Mouse (Mus musculus): ENCODE data around the gene Rfx2. TPM values are rescaled to one million over a fixed set of nuclear protein-coding genes. Genes with fewer than 3 reads are reported as not detected.

Rfx2 gene
- polyA plus RNA-seq, 1 experiment from 2014 or later, result 2.9 TPM

GRCm38 (mm10) chr17:56767531-56768135 is 63.2 kb downstream of the Rfx2 start:
- DNase-seq (ENCODE audit: low spot score) (no peak), ATAC-seq (ENCODE audit: insufficient number of reproducible peaks, low FRiP score, low TSS enrichment, low read depth) (no peak)
- H3K36me3 ChIP-seq (ENCODE audit: control insufficient read depth, insufficient read depth, low read length), result peaks cover 30% of the 10 kb centered on the region
- H3K9me3 ChIP-seq (ENCODE audit: control insufficient read depth, low read length), result no peaks in the 10 kb centered on the region
- H3K27me3 ChIP-seq (ENCODE audit: control insufficient read depth, insufficient read depth, low read length), result no peaks in the 10 kb centered on the region
- 0 out of 2 replicates have a peak, but pooled peaks cover 5% of the 10 kb centered on the region for H3K4me1 ChIP-seq (ENCODE audit: control insufficient read depth, insufficient read depth, low read length)
- H3K4me2 ChIP-seq (ENCODE audit: low read depth, severe bottlenecking), result no peak overlapping the region
- no peak overlapping the region for H3K4me3 ChIP-seq (ENCODE audit: low read depth, low read length)
- 94% methylated on average over 29 of the region's 29 CpGs for WGBS
- no peak overlapping the region for H3K27ac ChIP-seq (replicated peaks; ENCODE audit: low read depth, low read length)
- no peak overlapping the region for H3K9ac ChIP-seq (ENCODE audit: low read length)

GRCm38 (mm10) chr17:56766631-56767405 is 64.0 kb downstream of the Rfx2 start:
- Histone ChIP-seq H3K4me1 (ENCODE audit: control insufficient read depth, insufficient read depth, low read length) (peaks cover 10% of the 10 kb centered on the region; the same call in 1 of the 2 replicates), H3K27me3 (ENCODE audit: control insufficient read depth, insufficient read depth, low read length) (no peaks in the 10 kb centered on the region), H3K4me2 (ENCODE audit: low read depth, severe bottlenecking) (no peak overlapping the region), H3K4me3 (ENCODE audit: low read depth, low read length) (no peak overlapping the region), H3K36me3 (ENCODE audit: control insufficient read depth, insufficient read depth, low read length) (peaks cover 30% of the 10 kb centered on the region), H3K9ac (ENCODE audit: low read length) (no peak overlapping the region), H3K9me3 (ENCODE audit: control insufficient read depth, low read length) (no peaks in the 10 kb centered on the region), H3K27ac (replicated peaks; ENCODE audit: low read depth, low read length) (no peak overlapping the region)
- WGBS, result 92% methylated on average over 27 of the region's 27 CpGs
- no peak for DNase-seq (ENCODE audit: low spot score)
- ATAC-seq (ENCODE audit: insufficient number of reproducible peaks, low FRiP score, low TSS enrichment, low read depth), result no peak

- H3K4me2 ChIP-seq (ENCODE audit: low read depth, severe bottlenecking), result peak overlapping the region; percentile 70
- peaks cover 24% of the 10 kb centered on the region for H3K36me3 ChIP-seq (ENCODE audit: control insufficient read depth, insufficient read depth, low read length)
- H3K9ac ChIP-seq (ENCODE audit: low read length), result peak overlapping the region; percentile 80; the same call in 1 of the 2 replicates
- 60% methylated on average over 12 of the region's 12 CpGs for WGBS
- H3K4me3 ChIP-seq (ENCODE audit: low read depth, low read length), result peak overlapping the region; percentile 68
- H3K27me3 ChIP-seq (ENCODE audit: control insufficient read depth, insufficient read depth, low read length), result no peaks in the 10 kb centered on the region
- no peak overlapping the region for H3K27ac ChIP-seq (replicated peaks; ENCODE audit: low read depth, low read length)
- ATAC-seq (ENCODE audit: insufficient number of reproducible peaks, low FRiP score, low TSS enrichment, low read depth) (no peak), DNase-seq (ENCODE audit: low spot score) (no peak)
- no peaks in the 10 kb centered on the region for H3K9me3 ChIP-seq (ENCODE audit: control insufficient read depth, low read length)
- H3K4me1 ChIP-seq (ENCODE audit: control insufficient read depth, insufficient read depth, low read length), result peaks cover 11% of the 10 kb centered on the region; the same call in 1 of the 2 replicates
Observed at GRCm38 (mm10) chr17:56765431-56765830, 65.4 kb downstream of the Rfx2 start.

GRCm38 (mm10) chr17:56764474-56765354 is 66.1 kb downstream of the Rfx2 start, which contains the start of gene Dus3l:
Dus3l (plus strand) TSS chr17:56764757.
- 2% methylated on average over 58 of the region's 58 CpGs for WGBS
- ATAC-seq (ENCODE audit: insufficient number of reproducible peaks, low FRiP score, low TSS enrichment, low read depth) (peak; percentile 67), DNase-seq (ENCODE audit: low spot score) (peak; percentile 85)
- Histone ChIP-seq H3K4me2 (ENCODE audit: low read depth, severe bottlenecking) (peak within 1 kb of the TSS; percentile 70), H3K4me1 (ENCODE audit: control insufficient read depth, insufficient read depth, low read length) (peaks cover 15% of the 10 kb centered on the region; the same call in 1 of the 2 replicates), H3K9me3 (ENCODE audit: control insufficient read depth, low read length) (no peaks in the 10 kb centered on the region), H3K9ac (ENCODE audit: low read length) (peak within 1 kb of the TSS; percentile 80), H3K4me3 (ENCODE audit: low read depth, low read length) (peak within 1 kb of the TSS; percentile 68), H3K27ac (replicated peaks; ENCODE audit: low read depth, low read length) (peak within 1 kb of the TSS; percentile 84), H3K36me3 (ENCODE audit: control insufficient read depth, insufficient read depth, low read length) (peaks cover 24% of the 10 kb centered on the region), H3K27me3 (ENCODE audit: control insufficient read depth, insufficient read depth, low read length) (no peaks in the 10 kb centered on the region)

GRCm38 (mm10) chr17:56763741-56764250 is 67.0 kb downstream of the Rfx2 start:
- no peak for ATAC-seq (ENCODE audit: insufficient number of reproducible peaks, low FRiP score, low TSS enrichment, low read depth)
- Histone ChIP-seq H3K9me3 (ENCODE audit: control insufficient read depth, low read length) (no peaks in the 10 kb centered on the region), H3K27ac (replicated peaks; ENCODE audit: low read depth, low read length) (no peak overlapping the region), H3K4me3 (ENCODE audit: low read depth, low read length) (no peak overlapping the region; the same call in 1 of the 2 replicates), H3K27me3 (ENCODE audit: control insufficient read depth, insufficient read depth, low read length) (no peaks in the 10 kb centered on the region), H3K4me2 (ENCODE audit: low read depth, severe bottlenecking) (peak overlapping the region; percentile 70; the same call in 1 of the 2 replicates), H3K36me3 (ENCODE audit: control insufficient read depth, insufficient read depth, low read length) (peaks cover 17% of the 10 kb centered on the region), H3K4me1 (ENCODE audit: control insufficient read depth, insufficient read depth, low read length) (peaks cover 22% of the 10 kb centered on the region; the same call in 1 of the 2 replicates), H3K9ac (ENCODE audit: low read length) (no peak overlapping the region)
- no peak for DNase-seq (ENCODE audit: low spot score)
- 77% methylated on average over 8 of the region's 8 CpGs for WGBS

- DNase-seq (ENCODE audit: low spot score), result peak; percentile 70
- no peak overlapping the region for H3K4me3 ChIP-seq (ENCODE audit: low read depth, low read length)
Observed at GRCm38 (mm10) chr17:56762769-56763731, 67.8 kb downstream of the Rfx2 start.

GRCm38 (mm10) chr17:56761991-56762410 is 68.8 kb downstream of the Rfx2 start:
- H3K4me3 ChIP-seq (ENCODE audit: low read depth, low read length), result peak overlapping the region; percentile 34
- peaks cover 25% of the 10 kb centered on the region; the same call in 1 of the 2 replicates for H3K4me1 ChIP-seq (ENCODE audit: control insufficient read depth, insufficient read depth, low read length)
- no peaks in the 10 kb centered on the region for H3K9me3 ChIP-seq (ENCODE audit: control insufficient read depth, low read length)
- peak overlapping the region; percentile 52 for H3K9ac ChIP-seq (ENCODE audit: low read length)
- peaks cover 2% of the 10 kb centered on the region for H3K36me3 ChIP-seq (ENCODE audit: control insufficient read depth, insufficient read depth, low read length)
- WGBS, result 0% methylated on average over 28 of the region's 28 CpGs
- peaks cover 3% of the 10 kb centered on the region; the same call in 1 of the 2 replicates for H3K27me3 ChIP-seq (ENCODE audit: control insufficient read depth, insufficient read depth, low read length)
- ATAC-seq (ENCODE audit: insufficient number of reproducible peaks, low FRiP score, low TSS enrichment, low read depth) (peak; percentile 19; the same call in 1 of the 2 replicates), DNase-seq (ENCODE audit: low spot score) (peak; percentile 94)
- peak overlapping the region; percentile 70 for H3K4me2 ChIP-seq (ENCODE audit: low read depth, severe bottlenecking)
- peak overlapping the region; percentile 61; the same call in 1 of the 2 replicates for H3K27ac ChIP-seq (replicated peaks; ENCODE audit: low read depth, low read length)

More at GRCm38 (mm10) chr17:56762769-56763731, 67.8 kb downstream of the Rfx2 start:
- Histone ChIP-seq H3K27me3 (ENCODE audit: control insufficient read depth, insufficient read depth, low read length) (no peaks in the 10 kb centered on the region), H3K27ac (replicated peaks; ENCODE audit: low read depth, low read length) (no peak overlapping the region), H3K4me2 (ENCODE audit: low read depth, severe bottlenecking) (no peak overlapping the region), H3K36me3 (ENCODE audit: control insufficient read depth, insufficient read depth, low read length) (peaks cover 12% of the 10 kb centered on the region), H3K9me3 (ENCODE audit: control insufficient read depth, low read length) (no peaks in the 10 kb centered on the region), H3K9ac (ENCODE audit: low read length) (no peak overlapping the region), H3K4me1 (ENCODE audit: control insufficient read depth, insufficient read depth, low read length) (peaks cover 23% of the 10 kb centered on the region; the same call in 1 of the 2 replicates)
- no peak for ATAC-seq (ENCODE audit: insufficient number of reproducible peaks, low FRiP score, low TSS enrichment, low read depth)
- WGBS, result 53% methylated on average over 27 of the region's 27 CpGs

All from limb, embryonic 11.5 days (tissue).